Mouse (Mus musculus): Measurements from ENCODE around the gene Uhrf1bp1. TPM values are rescaled to one million over a fixed set of nuclear protein-coding genes. Genes with fewer than 3 reads are reported as not detected.

Gene Uhrf1bp1
- total RNA-seq, 1 experiment, result 16.5 TPM

GRCm38 (mm10) chr17:27865461-27865860, 9.2 kb downstream of the Uhrf1bp1 start:
- H3K9ac ChIP-seq (ENCODE audit: insufficient read depth, low read depth, low read length, poor library complexity, severe bottlenecking), result no peak overlapping the region
- DNase-seq (ENCODE audit: low read depth, low spot score), result no peak
- no peaks in the 10 kb centered on the region for H3K9me3 ChIP-seq (ENCODE audit: control insufficient read depth, insufficient read depth, low read depth, low read length)
- 0 out of 2 replicates have a peak, but pooled peaks cover 2% of the 10 kb centered on the region for H3K36me3 ChIP-seq (ENCODE audit: control insufficient read depth, insufficient read depth, low read length, poor library complexity, severe bottlenecking)
- no peak overlapping the region for H3K27ac ChIP-seq (ENCODE audit: insufficient read depth, low read depth, low read length, poor library complexity, severe bottlenecking)
- in situ Hi-C loops (cut with MboI; ENCODE audit: low sequenced_read_pairs in 2 of 2, unreplicated experiment in 2 of 2), result no loop called here
- no peak for TF ChIP-seq HCFC1 (IDR thresholded peaks at IDR 0.05; ENCODE audit: borderline replicate concordance, insufficient read depth, low read length)
- no peak for TF ChIP-seq CHD2 (IDR thresholded peaks at IDR 0.05; ENCODE audit: low read depth, low read length)
- no peak for TF ChIP-seq ZC3H11A (IDR thresholded peaks at IDR 0.05; ENCODE audit: borderline replicate concordance, low read depth, low read length)
- TF ChIP-seq ZNF384 (IDR thresholded peaks at IDR 0.05; ENCODE audit: low read depth, low read length), result no peak
- TF ChIP-seq MAFK (IDR thresholded peaks at IDR 0.05; ENCODE audit: insufficient read depth, low read depth, low read length), result no peak
- no peak overlapping the region for H3K4me3 ChIP-seq (ENCODE audit: insufficient read depth in 1 of 2, low read depth in 1 of 2, low read length in 2 of 2, poor library complexity in 1 of 2, severe bottlenecking in 1 of 2)
- peaks cover 0 to 3% of the 10 kb centered on the region in 2 experiments; a peak in 1 of 4 replicates for H3K4me1 ChIP-seq (ENCODE audit: control insufficient read depth in 2 of 2, insufficient read depth in 2 of 2, low read length in 2 of 2, poor library complexity in 1 of 2)

- in situ Hi-C loops (cut with MboI; ENCODE audit: low sequenced_read_pairs in 2 of 2, unreplicated experiment in 2 of 2), result no loop called here
Observed at GRCm38 (mm10) chr17:27866737-27867136, 10.5 kb downstream of the Uhrf1bp1 start.

DNA sequence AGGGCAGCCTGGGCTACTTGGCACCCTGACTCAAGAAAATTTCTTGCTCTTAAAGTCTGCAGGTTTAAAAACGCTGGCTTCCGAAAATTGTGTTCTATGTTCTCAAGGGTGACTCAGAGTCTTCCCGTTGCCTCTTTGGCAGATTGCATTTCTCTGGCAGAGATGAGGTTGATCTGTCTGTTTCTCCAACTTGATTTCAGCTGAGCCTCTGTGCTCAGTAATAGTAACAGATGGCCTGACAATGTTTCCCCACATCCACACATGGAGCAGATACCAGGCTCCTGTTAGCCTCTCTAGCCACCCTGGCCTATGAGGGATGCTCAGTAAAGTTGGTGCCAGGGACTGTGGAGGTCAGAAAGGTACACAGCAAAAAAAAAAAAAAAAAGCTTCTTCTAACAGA, 15.6 kb downstream of the Uhrf1bp1 start:
- Histone ChIP-seq H3K9me3 (ENCODE audit: control insufficient read depth, insufficient read depth, low read depth, low read length) (no peaks in the 10 kb centered on the region), H3K4me3 (ENCODE audit: insufficient read depth in 1 of 2, low read depth in 1 of 2, low read length in 2 of 2, poor library complexity in 1 of 2, severe bottlenecking in 1 of 2) (no peak overlapping the region), H3K9ac (ENCODE audit: insufficient read depth, low read depth, low read length, poor library complexity, severe bottlenecking) (no peak overlapping the region), H3K27ac (ENCODE audit: insufficient read depth, low read depth, low read length, poor library complexity, severe bottlenecking) (no peak overlapping the region), H3K36me3 (ENCODE audit: control insufficient read depth, insufficient read depth, low read length, poor library complexity, severe bottlenecking) (peaks cover 2% of the 10 kb centered on the region; the same call in 1 of the 2 replicates), H3K4me1 (ENCODE audit: control insufficient read depth in 2 of 2, insufficient read depth in 2 of 2, low read length in 2 of 2, poor library complexity in 1 of 2) (peaks cover 0 to 2% of the 10 kb centered on the region in 2 experiments; a peak in 1 of 4 replicates)
- in situ Hi-C loops (cut with MboI; ENCODE audit: low sequenced_read_pairs in 2 of 2, unreplicated experiment in 2 of 2), result no loop called here
- TF ChIP-seq ZNF384 (IDR thresholded peaks at IDR 0.05; ENCODE audit: low read depth, low read length) (no peak), CHD2 (IDR thresholded peaks at IDR 0.05; ENCODE audit: low read depth, low read length) (no peak), MAFK (IDR thresholded peaks at IDR 0.05; ENCODE audit: insufficient read depth, low read depth, low read length) (no peak), HCFC1 (IDR thresholded peaks at IDR 0.05; ENCODE audit: borderline replicate concordance, insufficient read depth, low read length) (no peak), ZC3H11A (IDR thresholded peaks at IDR 0.05; ENCODE audit: borderline replicate concordance, low read depth, low read length) (no peak)
- no peak for DNase-seq (ENCODE audit: low read depth, low spot score)

More at GRCm38 (mm10) chr17:27866737-27867136, 10.5 kb downstream of the Uhrf1bp1 start:
- Histone ChIP-seq H3K4me1 (ENCODE audit: control insufficient read depth in 2 of 2, insufficient read depth in 2 of 2, low read length in 2 of 2, poor library complexity in 1 of 2) (peaks cover 0 to 1% of the 10 kb centered on the region in 2 experiments; a peak in 1 of 4 replicates), H3K9me3 (ENCODE audit: control insufficient read depth, insufficient read depth, low read depth, low read length) (no peaks in the 10 kb centered on the region), H3K36me3 (ENCODE audit: control insufficient read depth, insufficient read depth, low read length, poor library complexity, severe bottlenecking) (0 out of 2 replicates have a peak, but pooled peaks cover 2% of the 10 kb centered on the region), H3K9ac (ENCODE audit: insufficient read depth, low read depth, low read length, poor library complexity, severe bottlenecking) (no peak overlapping the region), H3K4me3 (ENCODE audit: insufficient read depth in 1 of 2, low read depth in 1 of 2, low read length in 2 of 2, poor library complexity in 1 of 2, severe bottlenecking in 1 of 2) (no peak overlapping the region), H3K27ac (ENCODE audit: insufficient read depth, low read depth, low read length, poor library complexity, severe bottlenecking) (no peak overlapping the region)
- TF ChIP-seq MAFK (IDR thresholded peaks at IDR 0.05; ENCODE audit: insufficient read depth, low read depth, low read length), result no peak
- TF ChIP-seq ZC3H11A (IDR thresholded peaks at IDR 0.05; ENCODE audit: borderline replicate concordance, low read depth, low read length), result no peak
- no peak for TF ChIP-seq ZNF384 (IDR thresholded peaks at IDR 0.05; ENCODE audit: low read depth, low read length)
- no peak for TF ChIP-seq HCFC1 (IDR thresholded peaks at IDR 0.05; ENCODE audit: borderline replicate concordance, insufficient read depth, low read length)
- TF ChIP-seq CHD2 (IDR thresholded peaks at IDR 0.05; ENCODE audit: low read depth, low read length), result no peak
- DNase-seq (ENCODE audit: low read depth, low spot score), result no peak

DNA sequence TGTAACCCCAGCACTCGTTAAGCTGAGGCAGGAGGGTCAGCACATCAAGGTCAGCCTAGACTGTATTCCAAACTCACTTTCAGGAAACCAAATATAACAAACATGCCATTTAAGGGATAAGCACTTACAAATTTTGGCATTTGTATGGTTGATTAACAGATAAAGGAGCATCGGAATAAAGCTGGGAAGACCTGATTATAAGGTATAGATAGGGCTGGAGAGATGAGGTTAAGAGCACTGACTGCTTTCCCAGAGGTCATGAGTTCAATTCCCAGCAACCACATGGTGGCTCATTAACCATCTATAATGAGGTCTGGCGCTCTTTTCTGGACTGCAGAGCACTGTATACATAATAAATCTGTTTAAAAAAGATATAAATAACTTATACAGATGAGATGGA, 17.3 kb downstream of the Uhrf1bp1 start:
- DNase-seq (ENCODE audit: low read depth, low spot score), result no peak
- Histone ChIP-seq H3K27ac (ENCODE audit: insufficient read depth, low read depth, low read length, poor library complexity, severe bottlenecking) (no peak overlapping the region), H3K4me3 (ENCODE audit: insufficient read depth in 1 of 2, low read depth in 1 of 2, low read length in 2 of 2, poor library complexity in 1 of 2, severe bottlenecking in 1 of 2) (no peak overlapping the region), H3K36me3 (ENCODE audit: control insufficient read depth, insufficient read depth, low read length, poor library complexity, severe bottlenecking) (peaks cover 5% of the 10 kb centered on the region; the same call in 1 of the 2 replicates), H3K4me1 (ENCODE audit: control insufficient read depth in 2 of 2, insufficient read depth in 2 of 2, low read length in 2 of 2, poor library complexity in 1 of 2) (peaks cover 0 to 5% of the 10 kb centered on the region in 2 experiments; a peak in 1 of 4 replicates), H3K9ac (ENCODE audit: insufficient read depth, low read depth, low read length, poor library complexity, severe bottlenecking) (no peak overlapping the region), H3K9me3 (ENCODE audit: control insufficient read depth, insufficient read depth, low read depth, low read length) (no peaks in the 10 kb centered on the region)
- no peak for TF ChIP-seq ZNF384 (IDR thresholded peaks at IDR 0.05; ENCODE audit: low read depth, low read length)
- TF ChIP-seq ZC3H11A (IDR thresholded peaks at IDR 0.05; ENCODE audit: borderline replicate concordance, low read depth, low read length), result no peak
- TF ChIP-seq CHD2 (IDR thresholded peaks at IDR 0.05; ENCODE audit: low read depth, low read length), result no peak
- no peak for TF ChIP-seq MAFK (IDR thresholded peaks at IDR 0.05; ENCODE audit: insufficient read depth, low read depth, low read length)
- TF ChIP-seq HCFC1 (IDR thresholded peaks at IDR 0.05; ENCODE audit: borderline replicate concordance, insufficient read depth, low read length), result no peak
- in situ Hi-C loops (cut with MboI; ENCODE audit: low sequenced_read_pairs in 2 of 2, unreplicated experiment in 2 of 2), result no loop called here

Data from ES-E14 (cell line).